Mouse (Mus musculus) heart, embryonic 13.5 days (tissue): Measurements from ENCODE around the gene Tpst2. TPM values are rescaled to one million over a fixed set of nuclear protein-coding genes. Genes with fewer than 3 reads are reported as not detected.

ENCODE experiments used
- ATAC-seq: fragments of 200-750 bp; cut with Nextera tagmentation; 2 replicates; pipeline ENCODE4 v1.8.0; 2017; ENCODE audit warnings: moderate TSS enrichment; ENCODE audit not compliant: insufficient number of reproducible peaks, low FRiP score, low TSS enrichment; ENCODE audit errors: extremely low read depth
- H3K27ac ChIP-seq: fragments of 300-500 bp; sonication (generic); replicated peaks from 2 replicates; pipeline ENCODE4 v1.5.1; 2015; ENCODE audit warnings: moderate library complexity, mild to moderate bottlenecking, inconsistent platforms
- H3K27me3 ChIP-seq: fragments of 300-500 bp; sonication (generic); replicated peaks from 2 replicates; pipeline ENCODE4 v1.6.1; 2015; ENCODE audit warnings: mild to moderate bottlenecking, inconsistent platforms
- H3K36me3 ChIP-seq: fragments of 300-500 bp; sonication (generic); 2 replicates; pipeline ENCODE4 v1.6.1; 2015; ENCODE audit warnings: mild to moderate bottlenecking, inconsistent platforms
- H3K4me1 ChIP-seq: fragments of 300-500 bp; sonication (generic); 2 replicates; pipeline ENCODE4 v1.6.1; 2015; ENCODE audit warnings: inconsistent platforms
- H3K4me2 ChIP-seq: fragments of 300-500 bp; sonication (generic); 2 replicates; pipeline ENCODE4 v1.6.1; 2015; ENCODE audit warnings: inconsistent platforms, mild to moderate bottlenecking, moderate library complexity
- H3K4me3 ChIP-seq: fragments of 300-500 bp; sonication (generic); 2 replicates; pipeline ENCODE4 v1.5.1; 2015; ENCODE audit warnings: moderate library complexity, mild to moderate bottlenecking, inconsistent platforms
- H3K9ac ChIP-seq: fragments of 300-500 bp; sonication (generic); 2 replicates; pipeline ENCODE4 v1.6.1; 2015; ENCODE audit warnings: inconsistent platforms, mild to moderate bottlenecking, moderate library complexity
- H3K9me3 ChIP-seq: fragments of 300-500 bp; sonication (generic); 2 replicates; pipeline ENCODE4 v1.6.1; 2016; ENCODE audit warnings: inconsistent platforms
- WGBS: fragments of 180-500 bp; shearing (Covaris S2); methylation state at CpG from one replicate; pipeline ENCODE4 v1.1.7; 2015; ENCODE audit warnings: mixed read lengths; 5-methylcytosine and 5-hydroxymethylcytosine counted together
- polyA plus RNA-seq: library from polyadenylated mRNA; unstranded; fragments of >200 nt; fragmentation: Nextera tagmentation; extraction: Ambion mirVana; gene quantifications from 2 replicates; pipeline ENCODE4 v1.2.1, GENCODE M21; 2015

The Tpst2 gene
- polyA plus RNA-seq, 1 experiment from 2014 or later, result 36.8 TPM

DNA sequence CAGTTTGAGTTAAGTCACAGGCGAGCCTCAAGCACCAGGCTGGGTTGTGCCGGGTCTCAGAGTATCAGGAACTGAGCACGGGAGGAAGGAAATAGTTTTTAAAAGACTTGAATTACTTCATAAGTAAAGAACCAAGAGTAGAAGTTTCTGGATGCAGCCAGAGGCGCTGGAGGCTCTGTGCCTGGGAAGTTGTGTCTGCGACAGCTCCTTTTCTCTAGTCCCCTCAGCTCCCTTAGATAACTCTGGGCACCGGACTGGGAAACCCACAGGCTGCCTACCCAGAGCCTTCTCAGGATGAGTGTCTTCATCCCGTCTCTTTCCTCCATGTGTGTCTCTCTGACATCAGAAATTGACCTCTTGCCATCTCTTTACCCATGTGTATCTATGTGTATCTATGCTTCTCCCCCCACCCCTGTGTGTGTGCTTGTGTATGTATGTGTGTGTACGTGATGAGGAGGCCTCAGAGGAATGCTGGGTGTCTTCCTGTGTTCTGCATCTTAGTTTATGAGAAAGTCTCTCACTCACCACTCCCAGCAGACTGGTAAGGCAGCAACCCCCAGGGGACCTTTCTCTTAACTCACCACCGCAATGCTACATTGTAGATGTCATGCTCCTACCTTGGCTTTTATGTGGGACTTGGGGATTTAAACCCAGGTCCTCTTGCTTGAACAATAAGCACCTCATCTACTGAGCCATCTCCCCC is 6.4 kb downstream of the Tpst2 start:
- peak overlapping the region; percentile 78 for H3K27ac ChIP-seq
- H3K27me3 ChIP-seq, result no peaks in the 10 kb centered on the region
- H3K9me3 ChIP-seq, result no peaks in the 10 kb centered on the region
- peak overlapping the region; percentile 15; the same call in 1 of the 2 replicates for H3K9ac ChIP-seq
- H3K4me1 ChIP-seq, result peaks cover 97% of the 10 kb centered on the region
- peaks cover 4% of the 10 kb centered on the region; the same call in 1 of the 2 replicates for H3K36me3 ChIP-seq
- WGBS, result 51% methylated on average over 9 of the region's 9 CpGs
- no peak for ATAC-seq
- no peak overlapping the region for H3K4me3 ChIP-seq
- H3K4me2 ChIP-seq, result peak overlapping the region; percentile 12; the same call in 1 of the 2 replicates

DNA sequence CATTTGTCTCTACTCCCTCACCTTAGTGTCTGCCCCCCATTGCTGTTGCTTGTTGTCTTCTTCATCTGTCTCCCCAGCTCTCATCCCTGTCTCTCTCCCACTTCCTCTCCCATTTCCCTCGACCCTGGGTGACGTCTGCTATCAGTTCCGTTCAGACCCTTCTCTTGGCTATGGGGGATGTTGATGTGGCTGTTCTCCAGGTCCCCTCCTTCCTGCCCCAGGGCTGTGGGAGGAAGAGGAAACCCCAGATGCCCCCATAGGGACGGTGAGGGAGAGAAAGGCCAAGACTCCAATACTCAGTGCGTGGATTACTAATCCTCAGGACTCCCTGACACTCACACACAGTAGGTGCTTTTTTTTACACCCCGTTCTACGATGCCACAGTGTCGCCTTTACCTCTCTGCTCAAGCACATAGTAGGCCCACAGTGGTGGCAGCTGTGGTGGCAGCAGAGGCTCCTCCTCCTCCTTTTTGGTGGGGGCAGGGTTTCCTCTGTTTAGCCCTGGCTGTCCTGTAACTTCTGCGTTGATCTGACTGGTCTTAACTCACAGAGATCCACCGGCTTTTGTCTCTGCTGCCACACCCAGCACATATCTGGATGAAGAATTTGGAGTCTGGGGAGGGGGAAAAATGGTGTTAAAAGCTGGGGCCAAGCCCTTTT is 7.2 kb downstream of the Tpst2 start:
- 52% methylated on average over 10 of the region's 10 CpGs for WGBS
- peaks cover 97% of the 10 kb centered on the region for H3K4me1 ChIP-seq
- no peaks in the 10 kb centered on the region for H3K9me3 ChIP-seq
- no peak overlapping the region for H3K9ac ChIP-seq
- no peaks in the 10 kb centered on the region for H3K27me3 ChIP-seq
- H3K27ac ChIP-seq, result peak overlapping the region; percentile 78
- peak overlapping the region; percentile 12 for H3K4me2 ChIP-seq
- 0 out of 2 replicates have a peak, but pooled peaks have one; percentile 10 for ATAC-seq
- H3K4me3 ChIP-seq, result no peak overlapping the region
- H3K36me3 ChIP-seq, result peaks cover 4% of the 10 kb centered on the region; the same call in 1 of the 2 replicates

DNA sequence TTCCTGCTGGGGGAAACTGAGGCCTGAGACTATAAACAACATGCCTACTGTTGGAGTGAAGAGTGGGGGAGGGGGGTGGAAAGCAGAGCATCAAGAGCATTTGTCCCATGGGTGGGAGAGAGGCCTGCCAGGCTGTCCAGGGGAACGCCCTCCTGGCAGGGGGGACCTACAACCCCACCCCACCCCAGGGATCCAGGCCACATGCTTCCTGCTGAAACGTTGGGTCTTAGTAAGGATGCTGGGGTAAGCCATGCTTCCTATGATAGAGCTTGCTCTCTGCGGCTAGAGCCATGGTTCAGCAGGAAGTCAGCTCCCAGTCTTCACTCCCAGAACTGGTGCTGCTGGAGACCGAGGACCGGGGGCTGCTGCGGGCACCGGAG is 7.7 kb downstream of the Tpst2 start:
- Histone ChIP-seq H3K27ac (peak overlapping the region; percentile 78), H3K36me3 (peaks cover 4% of the 10 kb centered on the region; the same call in 1 of the 2 replicates), H3K4me2 (0 out of 2 replicates have a peak overlapping the region, but pooled peaks have one; percentile 0), H3K4me3 (no peak overlapping the region), H3K9ac (peak overlapping the region; percentile 29), H3K4me1 (peaks cover 96% of the 10 kb centered on the region), H3K27me3 (no peaks in the 10 kb centered on the region), H3K9me3 (no peaks in the 10 kb centered on the region)
- no peak for ATAC-seq
- WGBS, result 59% methylated on average over 7 of the region's 7 CpGs

DNA sequence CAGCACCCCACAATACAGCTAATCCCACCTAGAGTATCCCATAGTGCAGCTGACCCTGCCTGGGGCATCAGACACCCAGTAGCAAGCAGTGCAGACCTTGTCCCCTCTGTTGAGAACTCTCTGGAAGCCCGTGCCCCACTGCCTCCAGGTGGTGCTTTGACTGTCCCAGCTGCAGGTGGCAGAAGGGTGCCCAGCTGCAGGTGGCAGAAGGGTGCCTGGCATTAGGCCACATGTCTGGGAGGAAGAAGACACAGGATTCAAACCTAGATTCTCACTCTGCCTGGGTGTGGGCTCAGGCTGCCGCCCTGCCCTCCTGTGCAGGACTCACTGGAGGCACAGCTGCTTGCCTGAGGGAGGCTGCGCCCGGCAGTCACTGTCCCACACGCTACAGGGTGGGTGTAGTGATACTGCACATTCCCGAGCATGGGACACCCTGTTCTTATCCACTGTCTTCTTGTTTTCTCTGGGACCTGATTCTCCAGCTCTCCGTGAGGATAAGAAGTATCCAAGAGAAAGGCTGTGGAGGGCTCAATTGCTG is 9.1 kb downstream of the Tpst2 start:
- Histone ChIP-seq H3K27me3 (no peaks in the 10 kb centered on the region), H3K9me3 (no peaks in the 10 kb centered on the region), H3K27ac (no peak overlapping the region), H3K36me3 (peaks cover 4% of the 10 kb centered on the region; the same call in 1 of the 2 replicates), H3K4me2 (no peak overlapping the region), H3K4me1 (peaks cover 89% of the 10 kb centered on the region), H3K4me3 (no peak overlapping the region), H3K9ac (0 out of 2 replicates have a peak overlapping the region, but pooled peaks have one; percentile 29)
- 84% methylated on average over 7 of the region's 7 CpGs for WGBS
- no peak for ATAC-seq

DNA sequence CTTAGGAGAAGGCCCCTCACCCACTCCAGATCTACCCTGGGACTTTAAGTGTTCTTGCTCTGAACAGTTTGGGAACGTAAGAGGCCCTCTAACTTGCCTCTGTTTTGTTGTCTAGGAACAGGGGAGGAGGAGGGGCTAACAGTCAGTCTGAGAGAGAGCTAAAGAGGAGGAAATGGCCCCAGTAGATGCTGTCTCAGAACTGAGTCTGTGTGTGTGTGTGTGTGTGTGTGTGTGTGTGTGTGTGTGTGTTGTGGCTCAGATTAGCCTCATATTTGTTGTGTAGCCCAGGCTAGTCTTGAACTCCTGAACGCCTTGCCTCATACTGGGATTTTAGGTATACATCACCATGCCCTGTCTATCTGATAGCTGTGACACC is 10.1 kb downstream of the Tpst2 start:
- H3K4me1 ChIP-seq, result peaks cover 79% of the 10 kb centered on the region
- H3K9ac ChIP-seq, result no peak overlapping the region
- H3K4me3 ChIP-seq, result no peak overlapping the region
- no peak for ATAC-seq
- 60% methylated on average over 2 of the region's 2 CpGs for WGBS
- H3K36me3 ChIP-seq, result peaks cover 4% of the 10 kb centered on the region; the same call in 1 of the 2 replicates
- no peaks in the 10 kb centered on the region for H3K27me3 ChIP-seq
- H3K4me2 ChIP-seq, result no peak overlapping the region
- H3K9me3 ChIP-seq, result no peaks in the 10 kb centered on the region
- H3K27ac ChIP-seq, result no peak overlapping the region

DNA sequence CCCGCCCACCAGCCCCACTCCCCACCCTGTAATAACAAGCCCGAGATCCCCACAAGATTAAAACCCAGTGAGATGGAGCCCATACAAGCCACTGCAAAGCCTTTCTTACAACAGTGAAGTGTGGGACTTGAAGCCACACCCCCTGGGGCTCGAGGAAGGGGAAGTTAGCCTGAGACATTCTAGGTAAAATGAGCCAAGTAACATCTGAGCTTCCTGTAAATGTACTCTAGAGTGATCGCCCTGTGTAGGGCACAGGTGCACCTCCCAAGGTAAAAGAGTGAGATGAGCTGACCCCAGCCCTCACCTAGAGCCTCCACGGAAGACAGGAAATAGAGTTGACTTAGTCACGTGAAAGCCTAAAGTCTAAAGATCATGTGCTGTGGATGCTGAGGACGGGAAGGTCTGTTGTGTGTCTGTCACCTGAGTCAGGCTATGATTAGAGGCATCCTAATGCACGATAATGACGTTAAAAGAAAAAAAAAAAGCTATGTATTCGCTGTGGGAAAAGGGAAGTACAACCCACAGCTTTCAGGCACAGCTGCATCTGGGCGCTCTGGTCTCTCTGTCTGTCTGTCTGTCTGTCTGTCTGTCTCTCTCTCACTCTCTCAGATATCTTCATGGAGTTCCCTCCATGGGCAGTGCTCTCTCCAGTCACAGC is 10.6 kb downstream of the Tpst2 start:
- Histone ChIP-seq H3K4me2 (no peak overlapping the region), H3K4me3 (no peak overlapping the region), H3K9me3 (no peaks in the 10 kb centered on the region), H3K9ac (no peak overlapping the region), H3K27me3 (no peaks in the 10 kb centered on the region), H3K27ac (peak overlapping the region; percentile 32; the same call in 1 of the 2 replicates), H3K36me3 (peaks cover 4% of the 10 kb centered on the region; the same call in 1 of the 2 replicates), H3K4me1 (peaks cover 77% of the 10 kb centered on the region)
- ATAC-seq, result no peak
- 64% methylated on average over 11 of the region's 11 CpGs for WGBS

DNA sequence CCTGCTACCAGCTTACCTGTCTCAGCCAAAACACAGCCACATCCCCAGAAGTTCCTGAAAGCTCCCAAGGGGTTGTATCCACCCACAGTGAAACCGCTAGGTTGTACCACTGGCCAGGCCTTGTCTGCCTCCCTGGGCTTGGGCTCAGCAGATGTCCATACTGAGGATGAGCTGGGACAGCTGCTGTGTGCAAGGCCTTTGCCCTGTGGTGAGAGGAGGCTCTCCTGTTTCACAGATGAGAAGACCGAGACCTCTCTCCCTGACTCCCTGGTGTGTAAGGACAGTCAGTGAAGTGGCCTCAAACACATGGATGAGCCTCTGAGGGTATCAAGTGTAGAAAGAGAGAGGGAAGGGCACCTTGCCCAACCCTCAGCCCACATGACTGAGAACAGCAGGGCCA is 11.2 kb downstream of the Tpst2 start:
- Histone ChIP-seq H3K36me3 (peaks cover 4% of the 10 kb centered on the region; the same call in 1 of the 2 replicates), H3K27me3 (no peaks in the 10 kb centered on the region), H3K4me2 (no peak overlapping the region), H3K4me1 (peaks cover 77% of the 10 kb centered on the region), H3K9me3 (no peaks in the 10 kb centered on the region), H3K27ac (peak overlapping the region; percentile 32; the same call in 1 of the 2 replicates), H3K9ac (no peak overlapping the region), H3K4me3 (no peak overlapping the region)
- no peak for ATAC-seq
- 85% methylated on average over 2 of the region's 2 CpGs for WGBS

DNA sequence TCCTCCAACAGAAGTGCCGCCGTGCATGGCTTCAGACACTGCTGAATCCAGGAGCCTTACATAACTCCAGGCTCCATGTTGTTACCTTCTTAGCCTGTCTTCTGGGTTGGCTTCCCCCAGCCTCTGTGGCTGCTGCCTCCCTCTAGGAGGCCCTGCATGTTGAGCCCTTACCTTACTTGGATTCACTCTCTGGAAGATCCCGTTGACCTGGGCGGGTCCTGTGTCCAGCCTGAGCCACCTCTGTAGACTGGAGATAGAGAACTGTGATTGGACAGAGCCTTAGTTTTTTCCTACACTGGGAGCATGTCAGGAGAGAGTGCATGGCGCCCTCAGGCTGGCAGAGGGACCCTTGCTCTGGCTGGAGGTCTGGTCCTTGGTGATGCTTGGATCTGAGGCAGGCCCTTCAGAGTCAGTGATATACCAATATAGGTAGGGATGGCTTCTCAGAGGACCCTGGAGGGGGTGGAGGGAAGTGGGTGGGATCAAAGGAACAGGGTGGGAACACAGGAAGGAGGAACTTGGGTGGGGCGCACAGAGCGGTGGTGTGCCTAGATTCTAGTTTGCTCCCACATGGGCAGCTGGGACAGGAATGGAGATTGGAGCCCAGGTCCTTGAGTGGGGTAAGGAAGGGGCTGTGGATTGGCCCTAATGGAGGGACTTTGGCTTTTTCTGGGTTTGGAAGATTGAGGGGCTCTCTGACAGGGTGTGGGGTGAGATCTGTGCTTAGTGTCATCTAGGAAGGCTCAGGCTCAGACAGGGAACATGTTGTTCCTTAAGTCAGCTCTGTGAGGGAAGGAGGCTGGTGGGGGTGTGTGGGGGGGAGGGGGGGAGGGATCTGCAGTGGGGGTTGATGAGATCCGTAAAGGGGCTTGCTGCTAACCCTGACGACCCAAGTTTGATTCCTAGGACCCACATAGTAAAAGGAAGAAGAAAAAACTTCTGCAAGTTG is 12.0 kb downstream of the Tpst2 start:
- H3K9me3 ChIP-seq, result no peaks in the 10 kb centered on the region
- 62% methylated on average over 9 of the region's 9 CpGs for WGBS
- H3K4me2 ChIP-seq, result peak overlapping the region; percentile 45
- H3K9ac ChIP-seq, result peak overlapping the region; percentile 50; the same call in 1 of the 2 replicates
- H3K36me3 ChIP-seq, result peaks cover 4% of the 10 kb centered on the region; the same call in 1 of the 2 replicates
- no peaks in the 10 kb centered on the region for H3K27me3 ChIP-seq
- peak overlapping the region; percentile 61 for H3K27ac ChIP-seq
- no peak for ATAC-seq
- peak overlapping the region; percentile 17 for H3K4me3 ChIP-seq
- H3K4me1 ChIP-seq, result peaks cover 77% of the 10 kb centered on the region

DNA sequence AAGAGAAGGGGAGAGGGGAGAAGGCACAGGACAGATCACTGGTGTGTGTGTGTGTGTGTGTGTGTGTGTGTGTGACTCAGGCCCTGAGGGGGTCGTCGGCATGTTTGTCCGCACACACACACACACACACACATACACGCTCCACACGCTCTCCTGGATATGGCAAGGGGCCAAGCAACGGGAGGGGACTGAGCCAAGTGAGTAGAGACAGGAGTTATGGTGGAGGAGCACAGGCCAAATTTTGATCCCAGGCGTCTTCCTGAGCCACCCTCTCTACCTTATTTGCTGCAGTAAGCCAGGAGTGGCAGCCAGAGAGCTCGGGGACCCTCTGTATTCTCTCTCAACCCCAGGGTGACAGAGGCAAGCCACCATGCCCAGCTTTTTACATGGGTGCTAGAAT is 12.7 kb downstream of the Tpst2 start:
- Histone ChIP-seq H3K9ac (0 out of 2 replicates have a peak overlapping the region, but pooled peaks have one; percentile 50), H3K36me3 (peaks cover 4% of the 10 kb centered on the region; the same call in 1 of the 2 replicates), H3K27me3 (no peaks in the 10 kb centered on the region), H3K4me1 (peaks cover 76% of the 10 kb centered on the region), H3K27ac (no peak overlapping the region), H3K4me2 (peak overlapping the region; percentile 45), H3K9me3 (no peaks in the 10 kb centered on the region), H3K4me3 (peak overlapping the region; percentile 17)
- no peak for ATAC-seq
- 54% methylated on average over 8 of the region's 8 CpGs for WGBS

DNA sequence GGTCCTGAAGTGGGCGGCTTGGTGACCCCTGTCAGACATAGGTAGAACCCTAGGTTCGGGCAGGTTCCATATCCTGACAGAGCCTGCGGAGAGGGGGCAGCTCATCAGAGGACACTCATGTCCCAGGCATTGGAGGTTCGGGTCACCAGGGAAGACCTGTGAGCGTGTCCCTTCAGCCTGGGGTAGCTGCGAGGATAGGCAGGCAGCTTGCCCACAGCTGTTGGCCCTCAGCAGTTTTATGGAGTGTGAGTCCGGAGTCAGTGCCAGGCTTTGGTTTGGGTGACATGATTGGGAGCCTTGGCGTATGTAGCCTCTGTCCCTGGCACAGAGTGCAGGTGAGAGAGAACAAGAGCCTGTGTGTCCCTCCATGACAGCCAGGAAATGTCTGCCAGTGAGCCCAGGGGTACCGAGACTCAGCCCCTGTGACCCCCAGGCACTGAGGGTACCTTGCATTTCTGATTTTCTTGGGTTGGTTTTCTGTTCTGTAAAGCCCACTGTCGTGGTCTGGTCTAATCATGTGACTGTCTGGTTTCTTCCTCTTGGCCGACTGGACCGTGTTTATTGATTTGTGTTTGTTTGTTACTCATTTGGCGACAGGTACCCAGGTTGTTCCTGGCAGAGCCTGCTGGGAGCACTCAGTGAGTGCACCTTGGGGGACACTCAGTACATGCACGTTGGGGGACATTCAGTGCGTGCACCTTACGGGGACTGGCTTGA is 13.5 kb downstream of the Tpst2 start:
- peaks cover 4% of the 10 kb centered on the region; the same call in 1 of the 2 replicates for H3K36me3 ChIP-seq
- peaks cover 76% of the 10 kb centered on the region for H3K4me1 ChIP-seq
- no peak for ATAC-seq
- 0 out of 2 replicates have a peak overlapping the region, but pooled peaks have one; percentile 40 for H3K9ac ChIP-seq
- no peak overlapping the region for H3K27ac ChIP-seq
- peak overlapping the region; percentile 17 for H3K4me3 ChIP-seq
- H3K27me3 ChIP-seq, result no peaks in the 10 kb centered on the region
- no peaks in the 10 kb centered on the region for H3K9me3 ChIP-seq
- H3K4me2 ChIP-seq, result peak overlapping the region; percentile 45
- 86% methylated on average over 16 of the region's 16 CpGs for WGBS
